Mouse (Mus musculus) neural tube, embryonic 11.5 days (tissue): ENCODE results near the gene Cdk13. TPM values are rescaled to one million over a fixed set of nuclear protein-coding genes. Genes with fewer than 3 reads are reported as not detected.

Source experiments
- ATAC-seq: fragments of 200-750 bp; cut with Nextera tagmentation; 2 replicates; pipeline ENCODE4 v1.8.0; 2017; ENCODE audit warnings: moderate number of reproducible peaks, mild to moderate bottlenecking, moderate TSS enrichment, moderate library complexity; ENCODE audit not compliant: insufficient read depth, low FRiP score, low TSS enrichment
- DNase-seq: peaks from one replicate; pipeline ENCODE4 v3.0.0-alpha.2; 2015; ENCODE audit warnings: low spot score
- H3K27ac ChIP-seq: fragments of 300-500 bp; sonication (generic); 2 replicates; pipeline ENCODE4 v1.5.1; 2014; ENCODE audit warnings: low read depth, mild to moderate bottlenecking, low read length
- H3K27me3 ChIP-seq: fragments of 300-500 bp; sonication (generic); 2 replicates; pipeline ENCODE4 v1.6.1; 2014; ENCODE audit warnings: mild to moderate bottlenecking, low read length, mixed read lengths; ENCODE audit not compliant: control insufficient read depth, insufficient read depth
- H3K36me3 ChIP-seq: fragments of 300-500 bp; sonication (generic); 2 replicates; pipeline ENCODE4 v1.6.1; 2014; ENCODE audit warnings: mild to moderate bottlenecking, low read length, moderate library complexity, mixed read lengths; ENCODE audit not compliant: control insufficient read depth, insufficient read depth
- H3K4me1 ChIP-seq: fragments of 300-500 bp; sonication (generic); 2 replicates; pipeline ENCODE4 v1.6.1; 2014; ENCODE audit warnings: low read length, mixed read lengths; ENCODE audit not compliant: control insufficient read depth, insufficient read depth
- H3K4me2 ChIP-seq: fragments of 300-500 bp; sonication (generic); 2 replicates; pipeline ENCODE4 v1.6.1; 2014; ENCODE audit warnings: low read depth, mild to moderate bottlenecking, moderate library complexity
- H3K4me3 ChIP-seq: fragments of 300-500 bp; sonication (generic); 2 replicates; pipeline ENCODE4 v1.5.1; 2014; ENCODE audit warnings: low read depth, low read length
- H3K9ac ChIP-seq: fragments of 300-500 bp; sonication (generic); 2 replicates; pipeline ENCODE4 v1.6.1; 2014; ENCODE audit warnings: mild to moderate bottlenecking, low read length
- H3K9me3 ChIP-seq: fragments of 300-500 bp; sonication (generic); 2 replicates; pipeline ENCODE4 v1.6.1; 2016; ENCODE audit warnings: low read length; ENCODE audit not compliant: control insufficient read depth
- WGBS: fragments of 180-500 bp; shearing (Covaris S2); extraction: QIAGEN DNeasy Blood & Tissue Kit; methylation state at CpG from one replicate; pipeline ENCODE4 v1.1.7; 2014; 5-methylcytosine and 5-hydroxymethylcytosine counted together
- polyA plus RNA-seq: library from polyadenylated mRNA; unstranded; fragments of >200 nt; fragmentation: Nextera tagmentation; extraction: Ambion mirVana; gene quantifications from 2 replicates; pipeline ENCODE4 v1.2.1, GENCODE M21; 2014

Gene Cdk13
- polyA plus RNA-seq, 1 experiment from 2014 or later: 20.9 TPM

DNA sequence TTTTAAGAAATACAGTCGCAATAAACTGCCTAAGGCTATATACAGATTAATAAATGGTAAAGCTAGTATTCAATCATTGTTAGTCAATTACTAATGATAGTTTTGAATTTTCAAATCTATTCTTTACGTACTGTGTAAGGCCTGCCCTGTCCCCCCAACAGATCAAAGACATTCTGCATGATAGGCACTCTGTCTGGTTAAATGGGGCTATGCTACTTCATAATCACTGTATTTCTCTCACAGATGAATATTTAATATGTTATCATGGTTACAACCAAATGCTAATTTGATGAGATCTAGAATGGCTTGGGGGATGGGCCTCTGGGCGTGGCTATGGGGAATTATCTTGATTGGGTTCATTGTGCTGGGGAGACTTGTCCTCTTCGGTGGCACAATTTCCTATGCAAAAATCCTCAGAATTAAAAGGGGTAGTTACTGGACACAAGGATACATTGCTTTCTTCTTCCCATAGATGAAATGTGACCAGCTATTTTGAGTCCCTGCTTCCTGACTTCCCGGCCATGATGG is 96.0 kb downstream of the Cdk13 start:
- H3K9ac ChIP-seq: no peak overlapping the region
- no peaks in the 10 kb centered on the region for H3K27me3 ChIP-seq
- no peak overlapping the region for H3K27ac ChIP-seq
- WGBS: 84% methylated on average over 5 of the region's 5 CpGs
- no peaks in the 10 kb centered on the region for H3K36me3 ChIP-seq
- H3K4me2 ChIP-seq: no peak overlapping the region
- no peak overlapping the region for H3K4me3 ChIP-seq
- ATAC-seq (no peak), DNase-seq (no peak)
- no peaks in the 10 kb centered on the region for H3K9me3 ChIP-seq
- no peaks in the 10 kb centered on the region for H3K4me1 ChIP-seq

DNA sequence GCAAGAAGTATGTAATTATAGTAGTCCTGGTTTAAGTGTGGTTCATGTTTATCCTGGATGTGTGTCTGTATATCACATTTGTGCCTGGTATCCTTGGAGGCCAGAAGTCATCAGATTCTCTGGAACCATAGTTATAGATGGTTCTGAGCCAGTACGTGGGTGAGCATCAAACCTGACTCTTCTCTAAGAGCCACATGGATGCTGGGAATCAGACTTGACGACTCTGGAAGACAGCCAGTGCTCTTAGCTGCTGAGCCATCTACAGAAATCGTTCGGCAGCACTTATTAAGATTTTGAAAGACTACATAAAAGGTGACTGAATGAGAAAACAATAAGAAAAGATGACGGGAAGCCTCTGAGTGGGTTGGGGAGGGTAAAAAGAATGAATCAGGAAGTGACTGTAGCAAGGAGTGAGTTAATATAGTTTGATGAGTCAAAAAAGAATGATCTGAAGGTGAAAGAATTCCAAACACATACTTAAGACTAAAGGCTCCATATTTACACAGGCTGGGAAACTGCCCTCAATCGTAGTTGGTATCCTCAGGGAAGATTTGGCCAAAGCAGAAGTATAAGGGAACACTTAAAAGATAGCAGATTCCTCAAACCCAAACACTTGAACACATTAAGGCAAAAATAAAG is 99.6 kb downstream of the Cdk13 start:
- Histone ChIP-seq H3K4me1 (no peaks in the 10 kb centered on the region), H3K36me3 (no peaks in the 10 kb centered on the region), H3K9me3 (no peaks in the 10 kb centered on the region), H3K4me3 (no peak overlapping the region), H3K9ac (no peak overlapping the region), H3K27ac (no peak overlapping the region), H3K4me2 (no peak overlapping the region), H3K27me3 (no peaks in the 10 kb centered on the region)
- DNase-seq: no peak
- WGBS: 90% methylated on average over 6 of the region's 6 CpGs
- ATAC-seq: no peak

DNA sequence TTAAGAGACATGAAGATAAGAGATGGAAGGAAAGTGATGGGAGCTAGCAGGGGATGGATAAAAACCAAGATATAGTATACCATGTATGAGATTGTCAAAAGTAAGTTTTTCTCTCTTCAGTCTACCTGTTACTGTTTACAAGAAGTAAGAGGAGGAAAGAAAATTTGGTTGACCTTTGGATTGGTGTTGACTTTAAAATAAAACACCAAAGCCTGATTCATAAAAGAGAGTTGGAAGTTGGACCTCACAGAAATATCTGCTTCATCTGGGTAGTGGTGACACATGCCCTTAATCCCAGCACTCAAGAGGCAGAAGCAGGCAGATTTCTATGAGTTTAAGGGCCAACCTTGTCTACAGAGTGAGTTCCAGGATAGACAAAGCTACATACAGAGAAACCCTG is 102.6 kb downstream of the Cdk13 start:
- no peaks in the 10 kb centered on the region for H3K36me3 ChIP-seq
- H3K27me3 ChIP-seq: no peaks in the 10 kb centered on the region
- no peaks in the 10 kb centered on the region for H3K4me1 ChIP-seq
- no peak overlapping the region for H3K27ac ChIP-seq
- ATAC-seq (no peak), DNase-seq (no peak)
- H3K9me3 ChIP-seq: no peaks in the 10 kb centered on the region
- no peak overlapping the region for H3K9ac ChIP-seq
- no peak overlapping the region for H3K4me3 ChIP-seq
- no peak overlapping the region for H3K4me2 ChIP-seq

- H3K4me1 ChIP-seq: no peaks in the 10 kb centered on the region
- H3K4me2 ChIP-seq: no peak overlapping the region
- DNase-seq (no peak), ATAC-seq (no peak)
- no peak overlapping the region for H3K9ac ChIP-seq
- H3K9me3 ChIP-seq: no peaks in the 10 kb centered on the region
- H3K4me3 ChIP-seq: no peak overlapping the region
- no peak overlapping the region for H3K27ac ChIP-seq
- H3K27me3 ChIP-seq: no peaks in the 10 kb centered on the region
- no peaks in the 10 kb centered on the region for H3K36me3 ChIP-seq
Measured at GRCm38 (mm10) chr13:17701322-17701721, 103.6 kb downstream of the Cdk13 start.

- ATAC-seq: no peak
- 64% methylated on average over 3 of the region's 3 CpGs for WGBS
- H3K36me3 ChIP-seq: no peaks in the 10 kb centered on the region
- H3K9me3 ChIP-seq: no peaks in the 10 kb centered on the region
- H3K4me1 ChIP-seq: no peaks in the 10 kb centered on the region
- no peak overlapping the region for H3K9ac ChIP-seq
- H3K4me2 ChIP-seq: no peak overlapping the region
- no peak overlapping the region for H3K4me3 ChIP-seq
- H3K27me3 ChIP-seq: no peaks in the 10 kb centered on the region
- H3K27ac ChIP-seq: no peak overlapping the region
- no peak for DNase-seq
Measured at GRCm38 (mm10) chr13:17700090-17700715, 104.7 kb downstream of the Cdk13 start.

GRCm38 (mm10) chr13:17695898-17696580 is 108.9 kb downstream of the Cdk13 start:
- 23% methylated on average over 7 of the region's 7 CpGs for WGBS
- ATAC-seq: no peak
- no peak overlapping the region for H3K27ac ChIP-seq

GRCm38 (mm10) chr13:17694911-17695699 is 109.8 kb downstream of the Cdk13 start, which contains the start of the genes Mplkip and Sugct:
Gene Mplkip, plus strand, starts transcription at chr13:17695192.
Gene Sugct, minus strand, starts transcription at chr13:17695553.
- Histone ChIP-seq H3K9me3 (no peaks in the 10 kb centered on the region), H3K9ac (peak within 1 kb of the TSS; percentile 88), H3K27me3 (no peaks in the 10 kb centered on the region), H3K4me1 (no peaks in the 10 kb centered on the region), H3K36me3 (no peaks in the 10 kb centered on the region), H3K4me2 (peak within 1 kb of the TSS; percentile 59), H3K27ac (peak within 1 kb of the TSS; percentile 79), H3K4me3 (peak within 1 kb of the TSS; percentile 79)
- ATAC-seq: peak; percentile 99
- WGBS: 1% methylated on average over 58 of the region's 66 CpGs
- DNase-seq: peak; percentile 100

More at GRCm38 (mm10) chr13:17695898-17696580, 108.9 kb downstream of the Cdk13 start:
- Histone ChIP-seq H3K4me3 (peak overlapping the region; percentile 79), H3K9me3 (no peaks in the 10 kb centered on the region), H3K27me3 (no peaks in the 10 kb centered on the region), H3K4me2 (peak overlapping the region; percentile 59), H3K9ac (peak overlapping the region; percentile 88), H3K4me1 (no peaks in the 10 kb centered on the region), H3K36me3 (no peaks in the 10 kb centered on the region)
- no peak for DNase-seq

DNA sequence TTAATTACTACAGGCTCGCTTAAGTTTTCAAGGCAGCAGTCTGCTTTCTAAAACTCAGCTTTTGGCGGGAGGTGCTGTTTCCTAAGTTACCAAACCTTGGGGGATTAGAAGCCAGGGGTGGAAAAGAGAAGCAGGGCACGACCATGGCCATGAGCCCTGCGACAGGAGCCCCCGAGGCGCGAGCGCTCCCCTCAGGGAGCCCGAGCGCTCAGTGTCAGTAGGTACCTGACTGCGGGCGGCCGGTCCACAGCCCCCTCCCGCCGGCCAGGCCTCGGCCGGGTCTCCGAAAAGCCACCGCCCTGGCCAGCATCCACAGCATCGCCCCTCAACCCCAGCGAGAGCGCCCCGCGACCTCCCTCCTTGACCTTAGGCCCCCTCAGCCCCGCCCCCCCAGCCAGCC is 110.5 kb downstream of the Cdk13 start:
- WGBS: under 1% methylated on average over 24 of the region's 25 CpGs

More for the DNA sequence above, 110.5 kb downstream of the Cdk13 start:
- Histone ChIP-seq H3K36me3 (no peaks in the 10 kb centered on the region), H3K4me3 (peak overlapping the region; percentile 79), H3K9ac (peak overlapping the region; percentile 60), H3K27me3 (no peaks in the 10 kb centered on the region), H3K27ac (0 out of 2 replicates have a peak overlapping the region, but pooled peaks have one; percentile 20), H3K4me1 (no peaks in the 10 kb centered on the region), H3K4me2 (peak overlapping the region; percentile 50), H3K9me3 (no peaks in the 10 kb centered on the region)
- no peak for DNase-seq
- peak; percentile 84 for ATAC-seq
